Mouse (Mus musculus) erythroblast, adult 5-6 weeks (primary cell): Measurements from ENCODE around the gene 2410002F23Rik. TPM values are rescaled to one million over a fixed set of nuclear protein-coding genes. Genes with fewer than 3 reads are reported as not detected.
"Not testable (repeated sequence)": the region's sequence is repeated elsewhere in the genome, so short reads cannot be mapped to it uniquely, and the experiment has no call there.

Source experiments
- ATAC-seq: replicated peaks from 2 replicates; pipeline ENCODE4 v1.8.0; 2016; ENCODE audit warnings: moderate number of reproducible peaks, mild to moderate bottlenecking, moderate TSS enrichment, inconsistent platforms; ENCODE audit not compliant: poor library complexity, low FRiP score, severe bottlenecking
- total RNA-seq, 2 experiments: library from RNA; stranded (forward) in 1 of 2; stranded (reverse) in 1 of 2; fragments of 150-400 nt in 1 of 2; fragments of 200-764, 138-1000 nt in 1 of 2; gene quantifications; 2 replicates each; pipeline versions ENCODE4 v1.2.3 to v1.2.4; 2015 to 2017; ENCODE audit warnings: low replicate concordance in 2 of 2

2410002F23Rik gene
- 8.2 and 9.8 TPM in 2 replicates for total RNA-seq (2015; ENCODE audit: low replicate concordance)
- 5.6 and 7.8 TPM in 2 replicates for total RNA-seq (2017; ENCODE audit: low replicate concordance)

DNA sequence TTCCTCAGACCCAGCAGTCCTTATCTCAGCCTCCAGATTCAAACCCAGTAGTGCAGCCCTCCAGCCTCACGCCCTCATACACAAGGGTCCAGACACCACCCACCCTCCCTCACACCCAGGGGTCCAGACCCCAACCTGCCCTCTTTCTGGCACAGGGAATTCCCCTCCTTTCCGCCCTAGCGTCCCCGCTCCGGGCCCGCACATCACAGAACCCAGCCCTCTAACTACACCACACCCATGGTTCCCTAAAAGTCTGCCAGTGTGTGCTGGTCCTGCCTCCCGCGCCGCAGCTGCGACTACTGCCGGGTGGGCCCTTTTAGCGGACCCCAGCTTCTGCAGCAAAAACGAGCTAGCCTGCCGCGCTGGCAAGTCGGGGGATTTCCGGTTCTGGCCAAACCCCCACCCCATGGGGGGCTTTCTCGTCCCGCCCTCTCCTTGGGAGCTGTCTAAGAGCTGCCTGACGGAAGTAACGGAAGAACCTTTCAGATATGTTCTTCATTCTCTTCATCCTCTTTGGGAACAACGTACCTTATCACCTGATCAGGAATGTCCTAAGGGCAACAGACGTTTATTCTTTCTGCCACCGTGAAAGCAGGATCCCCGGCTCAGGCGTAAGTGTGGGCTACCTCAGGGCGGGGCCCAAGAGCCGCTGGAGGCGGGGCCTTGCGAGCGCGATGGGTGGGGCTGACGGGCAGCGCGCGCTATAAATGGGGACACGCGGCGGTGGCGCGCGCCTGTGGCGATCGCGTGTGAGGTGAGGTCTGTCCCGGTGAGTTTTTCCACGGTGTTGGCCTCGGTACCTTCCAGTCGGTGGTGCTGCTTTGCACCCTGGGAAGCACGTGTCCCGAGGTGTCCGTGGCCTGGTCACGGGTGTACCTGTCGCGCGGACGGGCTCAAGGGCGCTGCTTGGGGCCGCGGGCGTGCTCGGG, at the start of gene 2410002F23Rik, which contains the start of gene 1700028J19Rik:
TSS of gene 2410002F23Rik (plus strand) at position 668 of the 929 bp plus-strand sequence.
TSS of gene 1700028J19Rik (minus strand) at position 641 of the 929 bp plus-strand sequence.
- peak; percentile 90 for ATAC-seq

DNA sequence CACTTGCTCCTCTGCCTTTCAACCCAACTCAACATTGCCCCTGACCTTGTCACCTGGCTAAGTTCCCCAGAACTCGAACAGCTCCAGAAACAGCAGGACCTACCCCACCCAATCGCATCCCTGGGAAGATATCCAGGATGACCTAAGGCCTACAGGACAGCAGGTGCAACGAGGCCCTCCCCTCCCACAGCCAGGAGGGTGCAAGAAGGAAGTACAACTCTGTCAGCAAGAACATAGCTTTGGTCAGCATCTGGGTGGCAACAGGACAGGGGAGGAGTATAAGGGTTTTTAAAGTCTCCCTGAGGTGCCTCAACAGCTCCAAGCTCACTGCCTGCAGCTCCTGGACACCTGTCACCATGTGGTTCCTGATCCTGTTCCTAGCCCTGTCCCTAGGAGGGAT, 48.6 kb upstream of the 2410002F23Rik start, which contains the start of gene Klk1b3:
TSS of gene Klk1b3 (plus strand) at position 301 of the 400 bp plus-strand sequence.
- ATAC-seq: no peak

DNA sequence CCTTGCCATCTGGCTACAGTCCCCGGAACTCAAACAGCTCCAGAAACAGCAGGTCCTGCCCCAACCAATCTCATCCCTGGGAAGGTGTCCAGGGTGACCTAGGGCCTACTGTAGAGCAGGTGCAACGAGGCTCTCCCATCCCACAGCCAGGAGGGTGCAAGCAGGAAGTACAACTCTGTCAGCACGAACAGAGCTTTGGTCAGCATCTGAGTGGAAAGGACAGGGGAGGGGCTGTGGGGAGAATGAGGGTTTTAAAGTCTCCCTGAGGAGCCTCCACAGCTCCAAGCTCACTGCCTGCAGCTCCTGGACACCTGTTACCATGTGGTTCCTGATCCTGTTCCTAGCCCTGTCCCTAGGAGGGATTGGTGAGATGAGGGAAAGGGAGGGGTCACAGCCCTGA, 39.4 kb upstream of the 2410002F23Rik start, which contains the start of gene Klk1b4:
TSS of gene Klk1b4 (plus strand) at position 301 of the 400 bp plus-strand sequence.
- ATAC-seq: not testable (repeated sequence)

DNA sequence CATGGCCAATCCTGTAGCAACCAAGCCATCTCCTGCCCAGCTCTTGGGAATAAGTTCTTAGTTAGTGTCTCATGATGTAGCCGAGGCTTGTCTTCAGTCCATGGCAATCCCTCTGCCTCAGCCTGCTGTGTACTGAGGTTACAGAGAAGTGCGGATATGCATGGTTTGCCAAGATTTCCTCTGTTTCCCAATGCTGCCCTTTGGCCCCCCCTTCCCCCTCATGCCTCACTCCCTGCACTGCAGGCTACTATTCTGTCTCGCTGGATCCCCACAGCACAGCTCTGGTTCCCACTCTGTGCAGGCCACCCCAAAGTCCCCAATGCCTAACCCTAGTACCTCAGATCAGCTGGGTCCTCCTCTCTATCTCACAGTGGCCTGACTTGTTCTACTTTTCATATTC, 38.2 kb upstream of the 2410002F23Rik start:
- no peak for ATAC-seq

DNA sequence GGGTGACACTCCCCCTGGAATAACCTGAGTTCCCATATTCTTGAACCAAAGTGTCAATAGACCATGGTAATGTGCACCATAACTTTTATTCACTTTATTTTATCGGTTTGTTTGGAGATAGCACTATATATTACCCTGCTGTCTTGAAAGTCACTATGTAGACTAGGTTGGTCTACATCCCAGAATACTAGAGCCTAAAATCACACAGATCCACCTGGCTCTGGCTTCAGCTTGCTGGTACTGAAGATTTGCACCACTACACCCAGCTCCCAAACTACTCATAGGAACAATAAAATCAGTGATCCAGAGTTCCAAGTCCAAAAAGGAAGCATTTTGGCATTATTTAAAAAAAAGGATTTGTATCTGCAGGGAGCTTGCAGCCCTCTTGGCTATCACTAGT, 30.9 kb upstream of the 2410002F23Rik start, which contains the start of gene Klk1b5:
TSS of gene Klk1b5 (plus strand) at position 301 of the 400 bp plus-strand sequence.
- ATAC-seq: no peak

DNA sequence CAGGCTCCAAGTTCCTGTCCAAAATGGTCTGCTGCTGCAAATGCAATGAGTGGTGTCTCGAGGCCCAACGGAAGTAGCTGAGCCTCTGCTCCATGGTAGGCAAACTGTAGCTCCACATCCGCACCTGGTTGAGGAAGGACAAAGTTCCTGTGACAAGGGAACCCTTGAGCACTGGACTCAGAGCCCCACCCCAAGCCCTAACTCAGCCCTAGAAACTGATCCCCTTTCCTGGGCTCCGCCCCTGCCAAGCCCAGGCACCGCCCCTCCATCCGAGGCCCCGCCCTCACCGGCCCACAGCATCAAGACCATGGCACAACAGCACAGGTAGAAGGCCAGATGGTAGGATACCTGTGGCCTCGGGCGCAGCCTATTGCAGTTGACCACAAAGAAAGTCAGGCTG, 24.9 kb upstream of the 2410002F23Rik start:
- 0 out of 2 replicates have a peak, but pooled peaks have one; percentile 30 for ATAC-seq

DNA sequence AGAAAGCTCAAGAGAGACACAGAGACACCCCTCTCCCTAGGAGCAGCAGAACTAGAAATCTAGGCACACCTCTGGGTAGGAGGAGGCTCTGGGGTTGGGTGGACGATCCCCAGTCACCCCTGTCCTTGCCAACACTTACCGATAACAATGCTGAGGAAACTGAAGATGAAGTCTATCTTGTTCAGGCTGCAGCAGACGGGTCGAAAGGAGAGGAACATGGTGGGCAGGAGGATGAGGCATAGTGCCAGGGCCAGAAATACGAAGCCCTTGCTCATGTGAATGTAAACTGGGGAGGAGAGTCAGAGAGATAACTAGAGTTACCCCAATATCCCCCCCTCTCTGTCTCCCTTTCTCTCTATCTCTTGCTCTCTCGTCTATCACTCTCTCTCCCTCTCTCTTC, 24.2 kb upstream of the 2410002F23Rik start:
- not testable (repeated sequence) for ATAC-seq

DNA sequence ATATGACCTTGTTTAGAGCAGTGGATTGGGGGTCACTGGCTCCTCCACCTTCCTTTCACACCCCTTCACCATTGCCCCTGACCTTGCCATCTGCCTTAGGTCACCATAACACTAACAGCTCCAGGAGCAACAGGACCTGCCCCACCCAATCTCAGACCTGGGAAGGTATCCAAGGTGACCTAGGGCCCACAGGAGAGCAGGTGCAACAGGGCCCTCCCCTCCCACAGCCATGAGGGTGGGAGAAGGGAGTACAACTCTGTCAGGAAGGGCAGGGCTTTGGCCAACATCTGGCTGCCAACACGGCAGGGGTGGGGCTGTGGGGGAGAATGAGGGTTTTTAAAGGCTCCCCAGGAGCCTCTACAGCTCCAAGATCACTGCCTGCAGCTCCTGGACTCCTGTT, 21.4 kb upstream of the 2410002F23Rik start, which contains the start of gene Klk1:
TSS of gene Klk1 (plus strand) at position 285 of the 400 bp plus-strand sequence.
- no peak for ATAC-seq

DNA sequence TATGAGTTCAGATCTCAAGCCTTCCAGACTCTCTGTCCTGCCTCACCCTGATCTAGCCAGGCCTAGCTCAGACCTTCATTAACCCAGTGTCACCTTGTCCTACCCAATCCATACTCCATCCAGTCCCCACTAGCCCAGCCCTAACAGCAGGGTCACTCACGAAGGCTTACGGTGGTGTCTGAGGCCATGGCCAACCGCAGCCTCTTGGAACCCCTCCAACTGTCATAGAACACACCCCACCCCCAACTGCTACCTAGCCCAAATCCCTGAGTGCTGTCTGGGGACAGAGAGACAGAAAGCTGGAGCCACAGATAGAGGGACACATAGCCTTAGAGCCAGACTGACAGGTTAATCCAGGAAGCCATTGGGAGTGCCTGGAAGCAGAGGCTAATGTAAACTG, 10.6 kb upstream of the 2410002F23Rik start, which contains the start of gene Gm36864:
TSS of gene Gm36864 (plus strand) at position 269 of the 400 bp plus-strand sequence.
- no peak for ATAC-seq

DNA sequence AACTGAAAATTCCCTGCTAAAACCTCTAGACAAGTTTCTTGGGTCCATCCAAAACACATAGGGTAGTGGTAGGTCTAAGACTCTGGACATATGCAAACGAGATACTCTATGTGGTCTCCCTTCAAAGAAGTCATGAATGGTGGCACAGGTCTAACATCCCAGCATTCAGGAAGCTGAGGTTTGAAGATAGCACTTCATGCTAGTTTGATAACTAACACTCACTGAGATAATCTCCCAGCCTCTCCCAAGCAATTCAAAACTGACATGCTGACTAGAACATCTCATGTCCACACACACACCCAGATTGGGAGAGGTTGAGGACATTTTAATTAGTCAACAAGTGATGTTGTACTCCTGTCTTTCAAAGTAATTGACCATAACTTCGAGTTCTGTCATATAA, 6.6 kb upstream of the 2410002F23Rik start:
- ATAC-seq: no peak

DNA sequence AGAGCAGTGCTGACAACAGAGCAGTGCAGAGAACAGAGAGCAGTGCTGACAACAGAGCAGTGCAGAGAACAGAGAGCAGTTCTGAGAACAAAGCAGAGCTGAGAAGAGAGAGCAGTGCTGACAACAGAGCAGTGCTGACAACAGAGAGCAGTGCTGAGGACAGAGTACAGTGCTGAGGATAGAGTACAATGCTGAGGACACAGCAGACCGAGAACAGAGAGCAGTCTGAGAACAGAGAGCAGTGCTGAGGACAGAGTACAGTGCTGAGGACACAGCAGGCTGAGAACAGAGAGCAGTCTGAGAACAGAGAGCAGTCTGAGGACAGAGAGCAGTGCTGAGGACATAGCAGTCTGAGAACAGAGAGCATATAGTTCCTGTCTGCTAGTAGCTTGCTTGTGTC, 5.8 kb upstream of the 2410002F23Rik start:
- no peak for ATAC-seq

DNA sequence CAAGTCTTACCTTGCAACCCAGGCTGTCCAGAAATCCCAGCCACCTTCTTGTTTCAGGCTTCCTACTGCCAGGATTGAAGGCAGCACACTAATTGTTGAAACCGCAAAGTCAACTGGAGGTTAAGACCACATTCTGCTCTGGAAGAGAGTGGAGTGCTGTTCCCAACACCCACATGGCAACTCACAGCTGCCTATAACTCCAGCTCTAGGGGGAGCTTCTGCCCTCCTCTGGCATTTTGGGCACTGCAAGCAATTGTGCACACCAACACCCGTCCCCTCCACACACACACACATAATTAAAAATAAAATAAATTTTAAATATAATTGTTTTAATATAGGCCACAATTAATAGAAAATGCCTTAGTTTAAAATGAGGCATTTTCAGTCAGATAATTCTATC, 5.4 kb upstream of the 2410002F23Rik start:
- ATAC-seq: no peak

DNA sequence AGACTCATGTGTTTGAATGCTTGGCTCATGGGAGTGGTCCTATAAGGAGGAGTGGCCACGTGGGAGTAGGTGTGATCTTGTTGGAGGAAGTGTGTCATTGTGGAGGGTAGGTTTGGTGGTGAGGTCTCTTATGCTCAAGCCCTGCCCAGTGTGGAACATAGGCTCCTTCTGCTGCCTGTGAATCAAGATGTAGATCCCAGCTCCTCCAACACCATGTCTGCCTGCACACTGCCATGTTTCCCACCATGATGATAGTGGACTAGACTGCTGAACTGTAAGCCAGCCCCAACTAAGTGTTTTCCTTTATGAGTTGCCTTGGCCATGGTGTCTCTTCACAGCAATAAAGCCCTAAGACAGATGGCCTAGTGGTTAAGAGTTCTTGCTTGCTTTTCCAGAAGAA, 2.4 kb upstream of the 2410002F23Rik start:
- ATAC-seq: no peak

DNA sequence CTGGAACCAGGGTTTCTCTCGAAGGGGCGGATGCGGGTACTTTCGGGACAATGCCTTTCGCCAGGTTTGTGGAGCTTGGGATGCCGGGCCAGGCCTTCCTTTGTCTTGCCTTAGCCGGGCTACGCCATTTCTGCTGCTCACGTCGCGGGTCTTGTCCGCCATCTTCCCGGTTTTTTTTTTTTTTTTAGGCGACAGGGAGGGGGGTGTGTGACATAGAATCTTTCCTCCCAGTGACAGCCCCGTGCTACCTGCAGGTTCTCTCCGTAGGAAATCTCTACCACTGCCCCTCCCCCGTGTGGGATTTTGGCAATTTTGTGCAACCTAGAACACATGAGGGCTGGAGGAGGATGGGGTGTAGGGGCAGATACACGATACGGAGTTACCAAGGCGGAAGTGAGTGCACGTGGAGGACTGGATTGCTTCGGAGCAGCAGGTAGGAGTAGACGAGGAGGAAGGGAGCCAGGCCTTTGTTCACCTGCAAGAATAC, 505 bp downstream of the 2410002F23Rik start:
- ATAC-seq: no peak

DNA sequence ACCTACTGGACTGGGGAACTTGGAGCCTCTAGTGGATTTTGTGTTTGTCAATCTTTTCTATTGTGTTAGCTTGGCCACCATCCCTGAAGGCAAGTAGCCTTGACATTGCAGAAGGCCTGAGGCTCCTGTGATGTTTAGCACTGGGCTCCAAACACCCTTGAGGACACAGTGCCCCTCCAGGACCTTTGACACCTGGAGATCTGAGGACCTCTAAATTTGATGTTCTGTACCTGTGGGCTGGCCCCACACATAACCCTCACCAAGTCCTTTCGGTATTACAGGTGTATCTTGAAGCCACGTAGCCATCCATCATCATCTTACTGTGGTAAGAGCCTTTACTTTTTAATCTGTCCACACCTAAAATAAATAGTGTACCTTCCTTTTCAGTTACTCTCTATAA, 1.4 kb downstream of the 2410002F23Rik start:
- ATAC-seq: no peak

DNA sequence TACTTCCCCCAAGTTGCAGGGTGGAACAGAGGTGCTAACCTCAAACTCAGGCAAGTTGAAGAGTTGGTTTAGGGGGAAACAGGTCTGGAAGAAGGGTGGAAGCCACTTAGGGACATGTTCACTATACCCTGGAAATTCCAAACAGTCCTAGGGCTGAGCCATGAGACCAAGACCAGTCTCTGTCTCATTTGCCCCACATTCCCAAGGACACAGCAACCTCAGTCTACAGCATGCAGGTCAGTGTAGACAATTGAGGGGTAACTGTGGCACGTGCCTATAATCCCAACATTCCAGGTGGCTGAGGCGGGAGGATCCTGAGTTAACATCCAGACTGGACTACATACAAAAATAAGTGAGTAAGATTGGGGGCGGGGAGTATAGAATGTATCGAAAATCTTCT, 2.7 kb downstream of the 2410002F23Rik start:
- ATAC-seq: no peak

DNA sequence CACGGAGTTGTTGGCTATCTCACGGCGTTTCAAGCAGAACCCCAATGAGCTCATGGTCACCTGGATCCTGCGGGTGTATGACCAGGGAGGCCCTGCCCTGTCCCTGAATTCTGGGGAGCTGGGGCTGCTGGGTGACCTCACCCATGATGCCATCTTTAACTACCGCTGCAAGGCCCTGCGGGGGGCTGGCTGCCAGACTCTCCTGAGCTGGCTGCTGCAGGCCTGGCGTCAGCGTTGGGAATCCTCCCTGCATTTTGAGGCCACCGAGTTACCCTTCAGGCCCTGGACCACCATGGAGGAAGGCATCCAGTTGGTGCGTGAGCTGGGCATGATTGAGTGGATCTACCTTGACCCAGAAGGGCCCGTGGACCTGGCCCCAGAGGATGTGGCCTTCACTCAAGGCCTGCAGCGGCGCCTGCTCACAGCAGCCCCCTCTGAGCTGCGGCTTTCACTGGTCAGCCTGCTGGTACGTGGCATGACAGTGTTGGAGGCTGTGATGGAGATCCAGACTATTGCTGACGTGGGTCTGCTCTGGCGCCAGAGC, 4.3 kb downstream of the 2410002F23Rik start:
- not testable (repeated sequence) for ATAC-seq

DNA sequence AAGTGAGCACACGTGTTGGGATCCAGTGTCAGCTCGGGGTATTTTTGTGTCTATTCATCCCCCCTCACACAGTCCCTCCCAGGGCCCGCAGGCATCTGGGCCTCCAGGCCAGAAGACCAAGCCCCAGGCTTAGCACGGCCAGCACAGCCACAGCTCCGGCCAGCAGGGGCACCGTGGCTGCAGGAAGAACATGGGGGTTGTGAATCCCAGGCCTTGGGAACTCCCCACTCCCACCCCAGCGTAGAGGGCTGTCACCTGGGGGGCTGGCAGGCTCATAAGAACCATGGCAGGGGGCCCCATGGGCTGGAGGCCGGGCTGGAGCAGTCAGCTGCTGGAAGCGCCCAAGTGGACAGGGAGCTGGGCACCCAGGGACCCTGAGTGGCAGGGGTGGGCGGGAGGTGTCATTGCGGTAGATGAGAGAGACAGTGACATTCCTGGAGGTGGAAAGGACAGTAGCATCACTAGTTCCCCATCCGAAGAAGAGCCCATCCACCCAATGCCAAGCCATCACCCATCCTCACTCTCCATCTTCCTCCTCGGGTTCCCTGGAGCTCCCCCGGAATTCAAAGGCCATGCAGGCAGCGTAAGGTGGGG, 6.6 kb downstream of the 2410002F23Rik start:
- ATAC-seq: no peak

DNA sequence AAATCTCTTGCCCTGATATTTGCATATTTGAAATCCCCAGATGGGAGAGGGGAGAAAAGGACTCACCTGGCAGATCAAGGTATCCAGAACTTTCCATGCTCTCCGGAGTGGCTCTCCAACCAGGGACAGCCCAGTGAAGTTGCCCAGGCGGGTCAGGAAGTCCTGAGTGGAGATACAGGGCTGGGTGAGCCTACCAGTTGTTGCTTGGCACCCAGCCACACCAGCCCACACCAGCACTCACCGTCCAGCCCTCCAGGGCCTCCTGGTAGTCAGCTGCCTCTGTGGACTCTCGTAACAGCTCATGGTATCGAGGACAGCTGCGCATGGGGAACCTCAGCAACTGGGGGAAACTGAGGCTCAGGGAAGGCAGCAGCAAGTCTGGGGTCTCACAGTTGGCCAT, 8.4 kb downstream of the 2410002F23Rik start:
- no peak for ATAC-seq

DNA sequence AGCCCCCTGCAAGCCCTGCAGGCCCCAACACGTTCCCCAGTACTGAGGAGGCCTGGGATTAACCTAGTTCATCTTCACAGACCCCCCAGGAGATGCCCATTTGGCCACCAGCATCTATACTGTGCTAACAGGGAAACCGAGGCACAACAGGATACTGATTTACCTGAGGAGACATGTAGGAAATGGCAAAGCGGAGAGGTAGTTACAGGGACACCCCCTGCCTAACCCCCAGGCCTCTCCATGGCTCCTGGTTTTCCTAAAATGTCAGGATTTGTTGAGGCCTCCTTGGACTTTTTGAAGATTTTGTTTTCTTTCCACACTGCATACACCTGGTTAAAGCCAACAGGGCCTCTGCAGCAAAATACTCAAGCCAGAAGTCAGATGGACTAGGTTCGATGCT, 10.8 kb downstream of the 2410002F23Rik start, which contains the start of gene Acp4:
TSS of gene Acp4 (minus strand) at position 101 of the 400 bp plus-strand sequence.
- ATAC-seq: no peak
